Mouse (Mus musculus) forebrain, embryonic 15.5 days (tissue): Measurements from ENCODE around the gene Prl2c2. TPM values are rescaled to one million over a fixed set of nuclear protein-coding genes. Genes with fewer than 3 reads are reported as not detected.
"Not testable (repeated sequence)": the region's sequence is repeated elsewhere in the genome, so short reads cannot be mapped to it uniquely, and the experiment has no call there.

Experiments used
- ATAC-seq: fragments of 200-750 bp; cut with Nextera tagmentation; replicated peaks from 2 replicates; pipeline ENCODE4 v1.8.0; 2017; ENCODE audit warnings: mild to moderate bottlenecking, moderate TSS enrichment, moderate library complexity
- H3K27ac ChIP-seq: fragments of 300-500 bp; sonication (generic); replicated peaks from 2 replicates; pipeline ENCODE4 v1.5.1; 2015; ENCODE audit warnings: mild to moderate bottlenecking, inconsistent platforms
- H3K27me3 ChIP-seq: fragments of 300-500 bp; sonication (generic); 2 replicates; pipeline ENCODE4 v1.6.1; 2015; ENCODE audit warnings: inconsistent platforms
- H3K36me3 ChIP-seq: fragments of 300-500 bp; sonication (generic); 2 replicates; pipeline ENCODE4 v1.6.1; 2015; ENCODE audit warnings: mild to moderate bottlenecking, inconsistent platforms
- H3K4me1 ChIP-seq: fragments of 300-500 bp; sonication (generic); 2 replicates; pipeline ENCODE4 v1.6.1; 2015; ENCODE audit warnings: inconsistent platforms
- H3K4me2 ChIP-seq: fragments of 300-500 bp; sonication (generic); replicated peaks from 2 replicates; pipeline ENCODE4 v1.6.1; 2015; ENCODE audit warnings: mild to moderate bottlenecking, inconsistent platforms
- H3K4me3 ChIP-seq: fragments of 300-500 bp; sonication (generic); 2 replicates; pipeline ENCODE4 v1.5.1; 2015; ENCODE audit warnings: mild to moderate bottlenecking, inconsistent platforms
- H3K9ac ChIP-seq: fragments of 300-500 bp; sonication (generic); replicated peaks from 2 replicates; pipeline ENCODE4 v1.6.1; 2015; ENCODE audit warnings: mild to moderate bottlenecking, inconsistent platforms
- H3K9me3 ChIP-seq: fragments of 300-500 bp; sonication (generic); 2 replicates; pipeline ENCODE4 v1.6.1; 2016; ENCODE audit warnings: inconsistent platforms
- WGBS: fragments of 180-500 bp; shearing (Covaris S2); methylation state at CpG from one replicate; pipeline ENCODE4 v1.1.7; 2015; ENCODE audit warnings: mixed read lengths; 5-methylcytosine and 5-hydroxymethylcytosine counted together
- polyA plus RNA-seq: library from polyadenylated mRNA; unstranded; fragments of >200 nt; fragmentation: Nextera tagmentation; extraction: Ambion mirVana; gene quantifications from 2 replicates; pipeline ENCODE4 v1.2.1, GENCODE M21; 2015

The Prl2c2 gene
- polyA plus RNA-seq = not detected in 2 replicates

- not testable (repeated sequence) for H3K9ac ChIP-seq, H3K4me1 ChIP-seq, H3K27me3 ChIP-seq, H3K4me2 ChIP-seq, H3K27ac ChIP-seq, ATAC-seq, H3K9me3 ChIP-seq, H3K36me3 ChIP-seq, H3K4me3 ChIP-seq
- 58% methylated on average over 2 of the region's 2 CpGs for WGBS
Measured at GRCm38 (mm10) chr13:13005283-13005682, at the start of gene Prl2c2. TSS of gene Prl2c2 (minus strand) at chr13:13005383.

GRCm38 (mm10) chr13:13025872-13026271 is 20.7 kb upstream of the Prl2c2 start:
- WGBS = 65% methylated on average over 3 of the region's 3 CpGs
- H3K27me3 ChIP-seq, H3K4me3 ChIP-seq, ATAC-seq, H3K4me1 ChIP-seq, H3K9me3 ChIP-seq, H3K9ac ChIP-seq, H3K4me2 ChIP-seq, H3K27ac ChIP-seq, H3K36me3 ChIP-seq: not testable (repeated sequence)

GRCm38 (mm10) chr13:13013993-13014549 is 8.9 kb upstream of the Prl2c2 start:
- H3K4me1 ChIP-seq = not testable (repeated sequence)
- 91% methylated on average over 2 of the region's 2 CpGs for WGBS

More at GRCm38 (mm10) chr13:13013993-13014549, 8.9 kb upstream of the Prl2c2 start:
- H3K27me3 ChIP-seq, H3K36me3 ChIP-seq, H3K4me3 ChIP-seq, H3K4me2 ChIP-seq, H3K9ac ChIP-seq, ATAC-seq, H3K9me3 ChIP-seq, H3K27ac ChIP-seq: not testable (repeated sequence)

Other genes with a start within 250 kb of the Prl2c2 start
- not detected in 2 replicates for gene Prl2c3, start 205.3 kb downstream of the Prl2c2 start, polyA plus RNA-seq
- gene Prl2c5, start 177.3 kb upstream of the Prl2c2 start, polyA plus RNA-seq = not detected in 2 replicates